Mouse (Mus musculus): ENCODE measurements around the gene Dhx38. TPM values are rescaled to one million over a fixed set of nuclear protein-coding genes. Genes with fewer than 3 reads are reported as not detected.

The Dhx38 gene
- polyA plus RNA-seq, 1 experiment from 2014 or later, result 25.3 TPM

DNA sequence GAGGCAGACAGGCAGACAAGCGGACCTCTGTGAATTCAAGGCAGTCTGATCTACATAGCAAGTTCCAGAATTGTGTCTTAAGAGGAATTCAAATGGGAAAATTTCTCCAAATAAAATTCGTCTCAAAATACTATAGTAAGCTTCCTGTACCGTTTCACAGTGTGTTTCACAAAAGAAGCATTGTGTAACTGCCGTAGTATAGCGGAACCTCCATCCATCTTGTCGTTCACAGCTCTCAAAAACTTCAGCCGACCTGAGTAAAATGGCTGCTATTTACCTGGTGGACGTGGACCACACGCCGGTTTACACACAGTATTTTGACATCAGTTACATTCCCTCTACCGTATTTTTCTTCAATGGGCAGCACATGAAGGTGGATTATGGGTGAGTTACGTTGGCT, 5.5 kb upstream of the Dhx38 start:
- Histone ChIP-seq H3K36me3 (ENCODE audit: control insufficient read depth, insufficient read depth, low read length) (peaks cover 9% of the 10 kb centered on the region), H3K4me2 (ENCODE audit: low read depth, low read length) (no peak overlapping the region), H3K4me3 (ENCODE audit: low read length) (no peak overlapping the region), H3K27me3 (ENCODE audit: control insufficient read depth, insufficient read depth, low read depth, low read length) (no peaks in the 10 kb centered on the region), H3K27ac (ENCODE audit: low read length) (no peak overlapping the region), H3K4me1 (replicated peaks; ENCODE audit: control insufficient read depth, insufficient read depth, low read length) (peaks cover 8% of the 10 kb centered on the region), H3K9me3 (ENCODE audit: control insufficient read depth, low read length) (no peaks in the 10 kb centered on the region), H3K9ac (ENCODE audit: low read length) (no peak overlapping the region)
- 85% methylated on average over 12 of the region's 12 CpGs for WGBS
- no peak for ATAC-seq (ENCODE audit: low read depth)

DNA sequence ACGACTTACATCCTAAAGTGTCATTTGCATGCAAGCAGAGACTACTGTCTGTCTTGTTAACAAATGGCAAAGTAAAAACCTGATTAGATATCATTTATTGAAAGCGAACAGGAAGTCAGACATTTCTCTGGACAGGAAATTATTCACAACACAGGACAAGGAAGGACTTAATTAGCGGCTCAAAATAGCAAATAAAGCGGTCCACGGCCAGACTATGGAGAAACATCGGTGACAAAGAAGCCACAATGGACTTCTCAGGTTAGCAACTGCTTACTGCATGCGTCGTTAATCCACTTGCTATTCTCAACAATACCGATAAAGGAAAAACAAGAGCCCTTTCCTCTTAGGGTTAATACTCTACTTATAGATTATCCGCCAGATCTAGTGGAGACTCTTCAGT, 895 bp downstream of the Dhx38 start:
- Histone ChIP-seq H3K27ac (ENCODE audit: low read length) (peak overlapping the region; percentile 89; the same call in 1 of the 2 replicates), H3K4me3 (ENCODE audit: low read length) (peak overlapping the region; percentile 81), H3K9me3 (ENCODE audit: control insufficient read depth, low read length) (no peaks in the 10 kb centered on the region), H3K27me3 (ENCODE audit: control insufficient read depth, insufficient read depth, low read depth, low read length) (no peaks in the 10 kb centered on the region), H3K4me2 (ENCODE audit: low read depth, low read length) (peak overlapping the region; percentile 93), H3K9ac (ENCODE audit: low read length) (peak overlapping the region; percentile 87), H3K4me1 (replicated peaks; ENCODE audit: control insufficient read depth, insufficient read depth, low read length) (peaks cover 17% of the 10 kb centered on the region), H3K36me3 (ENCODE audit: control insufficient read depth, insufficient read depth, low read length) (peaks cover 27% of the 10 kb centered on the region)
- WGBS, result 3% methylated on average over 10 of the region's 10 CpGs
- no peak for ATAC-seq (ENCODE audit: low read depth)

DNA sequence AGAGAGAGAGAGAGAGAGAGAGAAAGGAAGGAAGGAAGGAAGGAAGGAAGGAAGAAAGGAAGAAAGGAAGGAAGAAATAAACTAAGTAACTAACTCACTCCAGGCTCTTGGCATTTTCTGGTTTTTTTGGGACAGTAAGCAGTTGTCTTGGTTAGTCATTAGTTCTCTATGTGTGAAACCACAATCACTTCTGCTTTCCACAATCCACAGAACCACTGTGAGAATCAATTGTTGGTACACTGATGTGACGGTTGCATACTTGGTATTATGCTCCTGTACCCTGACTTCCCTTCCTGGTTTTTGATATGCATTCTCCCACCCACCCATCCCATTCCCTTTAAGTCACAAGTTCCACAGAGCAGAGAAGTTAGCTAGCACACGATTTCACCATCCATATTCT, 1.8 kb downstream of the Dhx38 start:
- no peaks in the 10 kb centered on the region for H3K9me3 ChIP-seq (ENCODE audit: control insufficient read depth, low read length)
- no peak overlapping the region for H3K27ac ChIP-seq (ENCODE audit: low read length)
- H3K4me3 ChIP-seq (ENCODE audit: low read length), result no peak overlapping the region
- peaks cover 34% of the 10 kb centered on the region for H3K36me3 ChIP-seq (ENCODE audit: control insufficient read depth, insufficient read depth, low read length)
- ATAC-seq (ENCODE audit: low read depth), result no peak
- 72% methylated on average over 2 of the region's 2 CpGs for WGBS
- H3K9ac ChIP-seq (ENCODE audit: low read length), result no peak overlapping the region
- no peaks in the 10 kb centered on the region for H3K27me3 ChIP-seq (ENCODE audit: control insufficient read depth, insufficient read depth, low read depth, low read length)
- peaks cover 17% of the 10 kb centered on the region for H3K4me1 ChIP-seq (replicated peaks; ENCODE audit: control insufficient read depth, insufficient read depth, low read length)
- 0 out of 2 replicates have a peak overlapping the region, but pooled peaks have one; percentile 93 for H3K4me2 ChIP-seq (ENCODE audit: low read depth, low read length)

DNA sequence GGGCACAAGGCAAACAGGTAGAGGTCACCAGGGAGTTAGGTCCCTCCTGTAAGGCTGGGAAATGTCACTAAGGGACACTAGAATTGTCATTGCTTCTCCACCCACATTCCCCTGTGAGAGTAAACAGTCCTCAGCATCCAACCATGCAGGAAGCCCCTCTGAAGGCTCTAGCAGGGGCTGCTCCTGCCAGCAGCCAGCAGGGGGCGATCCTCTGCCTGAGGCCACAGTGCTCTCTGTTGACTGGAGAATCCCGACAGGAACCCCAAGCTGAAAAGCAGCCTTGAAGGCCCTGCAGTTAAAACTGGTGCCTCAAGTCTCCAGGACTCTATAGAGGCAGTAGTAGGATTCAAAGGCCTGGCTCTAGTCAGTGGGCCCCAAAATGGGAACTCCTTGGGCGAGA, 14.0 kb downstream of the Dhx38 start:
- H3K36me3 ChIP-seq (ENCODE audit: control insufficient read depth, insufficient read depth, low read length), result peaks cover 87% of the 10 kb centered on the region
- no peak overlapping the region for H3K4me2 ChIP-seq (ENCODE audit: low read depth, low read length)
- H3K4me3 ChIP-seq (ENCODE audit: low read length), result no peak overlapping the region
- no peaks in the 10 kb centered on the region for H3K4me1 ChIP-seq (replicated peaks; ENCODE audit: control insufficient read depth, insufficient read depth, low read length)
- 0 out of 2 replicates have a peak, but pooled peaks have one; percentile 13 for ATAC-seq (ENCODE audit: low read depth)
- no peaks in the 10 kb centered on the region for H3K9me3 ChIP-seq (ENCODE audit: control insufficient read depth, low read length)
- no peak overlapping the region for H3K9ac ChIP-seq (ENCODE audit: low read length)
- 41% methylated on average over 3 of the region's 3 CpGs for whole genome bisulfite sequencing
- no peak overlapping the region for H3K27ac ChIP-seq (ENCODE audit: low read length)
- H3K27me3 ChIP-seq (ENCODE audit: control insufficient read depth, insufficient read depth, low read depth, low read length), result no peaks in the 10 kb centered on the region

DNA sequence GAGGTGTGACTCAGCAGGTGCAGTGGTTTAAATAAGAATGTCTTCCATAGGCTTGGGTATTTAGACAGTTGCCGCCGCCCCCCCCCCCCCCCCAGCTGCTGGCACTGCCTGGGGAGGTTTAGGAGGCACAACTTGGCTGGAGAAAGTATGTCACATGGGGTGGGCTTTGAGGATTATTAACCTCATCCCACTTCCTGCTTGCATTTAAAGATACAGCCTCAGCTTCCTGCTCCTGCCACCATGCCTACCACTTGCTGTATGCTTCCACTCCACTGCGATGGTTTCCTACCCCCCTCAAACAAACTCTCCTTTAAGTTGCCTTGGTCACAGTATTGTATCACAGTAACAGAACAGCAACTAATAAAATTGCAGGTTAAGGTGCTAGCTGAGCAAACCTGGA, 21.6 kb downstream of the Dhx38 start:
- no peaks in the 10 kb centered on the region for H3K27me3 ChIP-seq (ENCODE audit: control insufficient read depth, insufficient read depth, low read depth, low read length)
- WGBS, result 41% methylated on average over 3 of the region's 3 CpGs
- H3K4me2 ChIP-seq (ENCODE audit: low read depth, low read length), result no peak overlapping the region
- no peak overlapping the region for H3K4me3 ChIP-seq (ENCODE audit: low read length)
- no peak overlapping the region for H3K27ac ChIP-seq (ENCODE audit: low read length)
- ATAC-seq (ENCODE audit: low read depth), result no peak
- H3K36me3 ChIP-seq (ENCODE audit: control insufficient read depth, insufficient read depth, low read length), result peaks cover 18% of the 10 kb centered on the region
- no peak overlapping the region for H3K9ac ChIP-seq (ENCODE audit: low read length)
- no peaks in the 10 kb centered on the region for H3K9me3 ChIP-seq (ENCODE audit: control insufficient read depth, low read length)
- H3K4me1 ChIP-seq (replicated peaks; ENCODE audit: control insufficient read depth, insufficient read depth, low read length), result no peaks in the 10 kb centered on the region

DNA sequence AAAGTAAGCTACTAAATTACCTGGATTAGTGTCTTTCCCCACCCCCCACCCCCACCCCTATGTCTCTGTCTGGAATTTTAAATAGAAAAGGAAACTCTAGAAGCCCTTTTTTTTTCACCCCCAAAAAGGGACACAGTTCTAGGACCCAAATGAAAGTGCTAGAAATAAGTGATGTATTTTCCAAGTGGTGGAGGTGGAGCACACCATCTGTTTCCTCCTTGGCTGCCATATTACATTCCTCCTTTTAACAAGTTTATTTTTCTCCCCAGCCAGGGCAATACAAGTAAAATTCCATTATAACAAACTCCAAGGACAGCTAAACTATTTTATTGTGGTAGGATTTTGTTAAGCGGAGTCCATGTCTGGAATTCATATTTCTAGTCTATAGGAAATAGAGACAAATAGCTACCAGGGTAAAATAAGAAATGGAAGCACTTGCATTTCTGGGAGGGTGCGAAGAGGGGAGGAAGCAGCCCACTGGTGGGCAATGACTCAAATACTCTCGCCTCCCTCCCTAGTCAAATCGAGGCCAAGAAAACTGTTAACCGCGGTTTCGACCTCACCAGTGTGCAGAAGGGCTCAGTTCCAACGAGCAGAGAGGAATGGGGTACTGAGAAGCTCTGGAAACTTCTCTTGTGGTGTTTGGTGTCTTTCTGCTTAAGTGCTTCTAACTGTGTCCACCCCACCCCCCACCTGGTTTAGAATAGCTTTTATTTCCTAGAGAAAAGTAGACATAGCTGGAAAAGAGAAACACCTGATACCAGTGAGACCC, 22.7 kb downstream of the Dhx38 start:
- Histone ChIP-seq H3K9ac (ENCODE audit: low read length) (no peak overlapping the region), H3K4me1 (replicated peaks; ENCODE audit: control insufficient read depth, insufficient read depth, low read length) (no peaks in the 10 kb centered on the region), H3K36me3 (ENCODE audit: control insufficient read depth, insufficient read depth, low read length) (peaks cover 8% of the 10 kb centered on the region), H3K27me3 (ENCODE audit: control insufficient read depth, insufficient read depth, low read depth, low read length) (no peaks in the 10 kb centered on the region), H3K27ac (ENCODE audit: low read length) (no peak overlapping the region), H3K4me3 (ENCODE audit: low read length) (no peak overlapping the region), H3K9me3 (ENCODE audit: control insufficient read depth, low read length) (no peaks in the 10 kb centered on the region), H3K4me2 (ENCODE audit: low read depth, low read length) (no peak overlapping the region)
- 71% methylated on average over 8 of the region's 8 CpGs for WGBS
- no peak for ATAC-seq (ENCODE audit: low read depth)

DNA sequence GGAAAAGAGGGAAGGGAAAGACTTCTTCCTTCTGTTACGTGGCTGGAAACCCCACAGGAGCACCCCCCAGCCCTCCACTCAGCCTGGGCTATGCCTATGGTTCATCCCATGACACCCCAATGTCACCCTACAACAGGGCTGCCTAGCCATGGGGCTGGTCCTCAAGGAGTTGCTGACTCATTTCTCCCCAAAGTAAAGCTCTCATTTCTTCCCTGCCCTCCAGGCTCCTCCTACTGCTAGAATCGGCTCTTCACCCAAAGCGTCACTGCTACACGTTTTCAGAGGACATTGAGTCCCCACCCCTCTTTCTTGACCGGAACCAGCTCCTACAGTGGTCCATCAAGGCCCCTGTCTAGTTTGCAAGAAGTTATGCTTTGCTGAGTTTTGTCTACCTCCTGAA, 23.5 kb downstream of the Dhx38 start:
- no peaks in the 10 kb centered on the region for H3K27me3 ChIP-seq (ENCODE audit: control insufficient read depth, insufficient read depth, low read depth, low read length)
- peaks cover under 1% of the 10 kb centered on the region; the same call in 1 of the 2 replicates for H3K36me3 ChIP-seq (ENCODE audit: control insufficient read depth, insufficient read depth, low read length)
- H3K4me3 ChIP-seq (ENCODE audit: low read length), result no peak overlapping the region
- 63% methylated on average over 5 of the region's 5 CpGs for WGBS
- H3K27ac ChIP-seq (ENCODE audit: low read length), result no peak overlapping the region
- ATAC-seq (ENCODE audit: low read depth), result no peak
- no peak overlapping the region for H3K9ac ChIP-seq (ENCODE audit: low read length)
- no peak overlapping the region for H3K4me2 ChIP-seq (ENCODE audit: low read depth, low read length)
- no peaks in the 10 kb centered on the region for H3K9me3 ChIP-seq (ENCODE audit: control insufficient read depth, low read length)
- H3K4me1 ChIP-seq (replicated peaks; ENCODE audit: control insufficient read depth, insufficient read depth, low read length), result no peaks in the 10 kb centered on the region

DNA sequence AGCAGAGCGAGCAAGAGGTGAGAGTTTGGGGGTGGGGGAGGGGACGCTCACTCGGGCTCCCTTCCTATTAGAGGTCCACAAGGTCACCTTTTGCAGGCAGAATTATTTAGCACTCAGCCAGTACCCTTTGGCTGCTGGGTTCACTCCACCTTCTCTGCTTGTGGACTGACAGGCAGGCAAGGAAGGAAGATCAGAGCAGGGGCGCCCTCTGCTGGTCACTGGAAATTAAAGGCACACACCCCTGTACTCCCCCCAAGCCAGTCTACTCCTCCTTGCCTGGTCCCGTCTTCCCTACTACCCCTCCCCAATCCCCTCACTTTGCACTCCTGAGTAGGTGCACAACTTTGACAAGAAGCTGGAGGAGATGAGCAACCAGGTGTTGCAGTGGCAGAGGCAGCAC, 29.0 kb downstream of the Dhx38 start:
- 3% methylated on average over 5 of the region's 5 CpGs for WGBS
- Histone ChIP-seq H3K4me1 (replicated peaks; ENCODE audit: control insufficient read depth, insufficient read depth, low read length) (no peaks in the 10 kb centered on the region), H3K27me3 (ENCODE audit: control insufficient read depth, insufficient read depth, low read depth, low read length) (no peaks in the 10 kb centered on the region), H3K9ac (ENCODE audit: low read length) (0 out of 2 replicates have a peak overlapping the region, but pooled peaks have one; percentile 32), H3K9me3 (ENCODE audit: control insufficient read depth, low read length) (no peaks in the 10 kb centered on the region), H3K27ac (ENCODE audit: low read length) (no peak overlapping the region), H3K4me3 (ENCODE audit: low read length) (peak overlapping the region; percentile 21), H3K36me3 (ENCODE audit: control insufficient read depth, insufficient read depth, low read length) (no peaks in the 10 kb centered on the region), H3K4me2 (ENCODE audit: low read depth, low read length) (peak overlapping the region; percentile 43)
- ATAC-seq (ENCODE audit: low read depth), result peak; percentile 85

DNA sequence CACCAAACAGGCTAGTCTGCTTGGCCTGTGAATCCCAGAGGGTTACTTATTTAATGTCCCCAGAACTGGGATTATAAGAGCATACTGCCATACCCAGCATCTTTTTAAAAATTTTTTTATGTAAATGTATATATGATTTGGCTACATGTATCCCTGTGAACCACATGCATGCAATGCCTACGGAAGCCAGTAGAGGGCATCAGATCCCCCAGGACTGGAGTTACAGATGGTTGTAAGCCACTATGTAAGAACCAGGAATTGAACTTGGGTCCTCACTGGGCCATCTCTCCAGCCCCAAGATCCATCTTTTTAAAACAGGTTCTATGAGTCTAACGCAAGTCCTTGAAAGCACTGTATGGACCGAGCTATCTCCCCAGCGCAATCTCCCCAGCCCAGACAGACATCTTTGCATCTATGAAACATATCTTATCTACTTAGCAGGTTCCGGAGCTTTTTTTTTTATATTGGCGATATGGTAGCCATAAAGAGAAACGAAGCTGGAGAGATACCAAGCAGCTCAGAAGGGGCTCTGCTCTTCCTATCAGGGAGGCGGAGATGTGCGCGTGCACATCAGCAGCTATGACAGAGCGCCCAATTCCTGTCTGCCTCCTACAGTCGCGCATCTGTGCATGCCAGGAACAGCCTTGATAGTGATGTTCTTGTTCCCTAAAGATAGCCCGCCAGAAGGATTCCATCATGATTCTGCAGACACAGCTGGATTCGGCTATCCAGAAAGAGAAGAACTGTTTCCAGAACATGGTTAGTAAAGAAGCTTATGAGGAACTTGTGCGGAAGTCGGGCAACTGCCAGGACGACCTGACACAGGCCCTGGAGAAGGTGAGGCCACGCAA, 30.3 kb downstream of the Dhx38 start:
- no peak overlapping the region for H3K4me3 ChIP-seq (ENCODE audit: low read length)
- no peaks in the 10 kb centered on the region for H3K9me3 ChIP-seq (ENCODE audit: control insufficient read depth, low read length)
- H3K9ac ChIP-seq (ENCODE audit: low read length), result no peak overlapping the region
- ATAC-seq (ENCODE audit: low read depth), result no peak
- no peak overlapping the region for H3K4me2 ChIP-seq (ENCODE audit: low read depth, low read length)
- 82% methylated on average over 19 of the region's 19 CpGs for WGBS
- H3K27ac ChIP-seq (ENCODE audit: low read length), result no peak overlapping the region
- no peaks in the 10 kb centered on the region for H3K27me3 ChIP-seq (ENCODE audit: control insufficient read depth, insufficient read depth, low read depth, low read length)
- H3K4me1 ChIP-seq (replicated peaks; ENCODE audit: control insufficient read depth, insufficient read depth, low read length), result no peaks in the 10 kb centered on the region
- no peaks in the 10 kb centered on the region for H3K36me3 ChIP-seq (ENCODE audit: control insufficient read depth, insufficient read depth, low read length)

Data from lung, embryonic 16.5 days (tissue).